17 mouse cellular contexts compared by ENCODE assay signal in genomic region chr11:81497652-81498391, GRCm38 (mm10).
DNase-seq lines count a peak whose midpoint lies in the region; ATAC-seq and TF ChIP-seq lines count a peak whose summit lies in the region.
"Had no signal": no experiment of that assay in that cellular context is flagged by ENCODE, and none has a peak within 500 bp of the region (broad histone marks: within the 10 kb centered on the region; RNA-seq: fewer than 3 reads in every experiment).

No protein-coding gene starts in this region.

- no peak for TF ChIP-seq POLR2A in brain, embryonic 14.5 days (IDR thresholded peaks at IDR 0.05; ENCODE audit: borderline replicate concordance, extremely low read depth, insufficient read depth, insufficient read length, poor library complexity, severe bottlenecking)
- TF ChIP-seq POLR2A in kidney, adult 2 months (IDR thresholded peaks at IDR 0.05; ENCODE audit: low read depth, low read length) = no peak

- WGBS in forebrain, embryonic 13.5 days = 24% methylated on average over 9 of the region's 9 CpGs
- WGBS in midbrain, embryonic 13.5 days = 36% methylated on average over 9 of the region's 9 CpGs
- 56% methylated on average over 9 of the region's 9 CpGs for WGBS in kidney, adult 2 months

- no peaks in the 10 kb centered on the region for H3K36me3 ChIP-seq in forebrain, embryonic 13.5 days (ENCODE audit: poor library complexity, severe bottlenecking)
- H3K36me3 ChIP-seq in midbrain, embryonic 13.5 days = no peaks in the 10 kb centered on the region
- H3K36me3 ChIP-seq in kidney, adult 2 months (ENCODE audit: control insufficient read depth, insufficient read depth, low read length) = no peaks in the 10 kb centered on the region
- H3K36me3 ChIP-seq: liver, embryonic 15.5 days; stomach, embryonic 15.5 days had no signal

- H3K4me1 ChIP-seq in forebrain, embryonic 13.5 days = peaks cover 69% of the 10 kb centered on the region
- H3K4me1 ChIP-seq in midbrain, embryonic 13.5 days (replicated peaks) = peaks cover 60% of the 10 kb centered on the region
- no peaks in the 10 kb centered on the region for H3K4me1 ChIP-seq in kidney, adult 2 months (ENCODE audit: control insufficient read depth, insufficient read depth, low read length)
- H3K4me1 ChIP-seq: liver, embryonic 15.5 days; stomach, embryonic 15.5 days had no signal

- no peaks in the 10 kb centered on the region for H3K27me3 ChIP-seq in forebrain, embryonic 13.5 days
- H3K27me3 ChIP-seq in midbrain, embryonic 13.5 days = 0 out of 2 replicates have a peak, but pooled peaks cover 3% of the 10 kb centered on the region
- peaks cover 1% of the 10 kb centered on the region; the same call in 1 of the 2 replicates for H3K27me3 ChIP-seq in kidney, adult 2 months (replicated peaks; ENCODE audit: control insufficient read depth, insufficient read depth, low read length)
- H3K27me3 ChIP-seq: liver, embryonic 15.5 days; stomach, embryonic 15.5 days had no signal

- no peaks in the 10 kb centered on the region for H3K9me3 ChIP-seq in forebrain, embryonic 13.5 days (replicated peaks)
- no peaks in the 10 kb centered on the region for H3K9me3 ChIP-seq in midbrain, embryonic 13.5 days
- H3K9me3 ChIP-seq: liver, embryonic 15.5 days; stomach, embryonic 15.5 days had no signal

- TF ChIP-seq CTCF in layer of hippocampus, adult 2 months (conservative IDR thresholded peaks at IDR 0.05) = no peak
- no peak for TF ChIP-seq CTCF in brain, embryonic 14.5 days (IDR thresholded peaks at IDR 0.05; ENCODE audit: borderline replicate concordance, extremely low read depth, insufficient read depth, insufficient read length)
- TF ChIP-seq CTCF in kidney, adult 2 months (conservative IDR thresholded peaks at IDR 0.05; ENCODE audit: insufficient read depth, insufficient read length, low read depth, low read length) = no peak

- DNase-seq in layer of hippocampus, adult 2 months (ENCODE audit: low spot score in 2 of 2) = no peak
- no peak for DNase-seq in layer of hippocampus, adult 8-10 months (ENCODE audit: low spot score in 2 of 2)
- DNase-seq in brain, embryonic 14.5 days (ENCODE audit: low read depth) = peak; percentile 88
- DNase-seq in right cerebral cortex, postnatal 10 days (ENCODE audit: low spot score in 2 of 2) = no peak
- DNase-seq in kidney, adult 2 months = no peak
- no peak for DNase-seq in lung, postnatal 4 days
- DNase-seq: cerebellum, adult 11-12 months; gastrocnemius, postnatal 14 days; heart, postnatal 36 days; kidney, adult 8-10 months; lung, postnatal 36 days; thymus, postnatal 36 days had no signal

- ATAC-seq in forebrain, embryonic 13.5 days = peak; percentile 43; the same call in 1 of the 2 replicates
- ATAC-seq in midbrain, embryonic 13.5 days = peak; percentile 67

- peak overlapping the region; percentile 55; the same call in 1 of the 2 replicates for H3K27ac ChIP-seq in layer of hippocampus, adult 2 months
- H3K27ac ChIP-seq in forebrain, embryonic 13.5 days = peak overlapping the region; percentile 42; the same call in 1 of the 2 replicates
- H3K27ac ChIP-seq in midbrain, embryonic 13.5 days = peak overlapping the region; percentile 16; the same call in 1 of the 2 replicates
- H3K27ac ChIP-seq in kidney, adult 2 months (ENCODE audit: insufficient read depth, low read depth, low read length) = no peak overlapping the region
- H3K27ac ChIP-seq: liver, embryonic 15.5 days; stomach, embryonic 15.5 days had no signal

- peak overlapping the region; percentile 17; the same call in 1 of the 2 replicates for H3K4me2 ChIP-seq in forebrain, embryonic 13.5 days
- no peak overlapping the region; the same call in 1 of the 2 replicates for H3K4me2 ChIP-seq in midbrain, embryonic 13.5 days (replicated peaks)
- H3K4me2 ChIP-seq: heart, embryonic 11.5 days; liver, embryonic 15.5 days; stomach, embryonic 15.5 days had no signal

- H3K9ac ChIP-seq in forebrain, embryonic 13.5 days = no peak overlapping the region
- H3K9ac ChIP-seq in midbrain, embryonic 13.5 days (replicated peaks) = no peak overlapping the region
- H3K9ac ChIP-seq: liver, embryonic 15.5 days; stomach, embryonic 15.5 days had no signal

- H3K4me3 ChIP-seq in layer of hippocampus, adult 2 months = no peak overlapping the region
- no peak overlapping the region for H3K4me3 ChIP-seq in forebrain, embryonic 13.5 days
- no peak overlapping the region for H3K4me3 ChIP-seq in midbrain, embryonic 13.5 days (replicated peaks)
- no peak overlapping the region for H3K4me3 ChIP-seq in kidney, adult 2 months (ENCODE audit: insufficient read depth, low read depth, low read length)
- H3K4me3 ChIP-seq: liver, embryonic 15.5 days; stomach, embryonic 15.5 days had no signal
